Mouse (Mus musculus) ES-Bruce4 (cell line): ENCODE measurements around the gene Dpagt1.

Experiments used
- CTCF ChIP-seq: IDR thresholded peaks from one replicate; pipeline ENCODE4 v1.8.1; 2011; ENCODE audit warnings: low read depth, low read length
- EP300 ChIP-seq: IDR thresholded peaks from 2 replicates; pipeline ENCODE4 v1.6.1; 2011; ENCODE audit warnings: low read depth, low read length; ENCODE audit not compliant: insufficient read depth
- POLR2A ChIP-seq: IDR thresholded peaks from one replicate; pipeline ENCODE4 v1.8.1; 2011; ENCODE audit warnings: low read length; ENCODE audit not compliant: insufficient read depth

- TF ChIP-seq CTCF, result no peak
- peak; percentile 50 for TF ChIP-seq POLR2A
- TF ChIP-seq EP300, result 0 out of 2 replicates have a peak, but pooled peaks have one; percentile 40
Measured at GRCm38 (mm10) chr9:44343781-44344421, 18.1 kb downstream of the Dpagt1 start, which contains the start of gene Hmbs.
